Mouse (Mus musculus) ES-E14 (cell line): Measurements from ENCODE around the gene Aes.

ENCODE experiments used
- CHD2 ChIP-seq: IDR thresholded peaks from 2 replicates; pipeline ENCODE4 v1.6.1; 2014; ENCODE audit warnings: mild to moderate bottlenecking, low read depth, low read length, inconsistent platforms
- HCFC1 ChIP-seq: IDR thresholded peaks from 2 replicates; pipeline ENCODE4 v1.6.1; 2012; ENCODE audit warnings: low read length, inconsistent platforms, borderline replicate concordance; ENCODE audit not compliant: insufficient read depth
- MAFK ChIP-seq: IDR thresholded peaks from 2 replicates; pipeline ENCODE4 v1.6.1; 2014; ENCODE audit warnings: mild to moderate bottlenecking, low read depth, low read length, inconsistent platforms; ENCODE audit not compliant: insufficient read depth
- ZC3H11A ChIP-seq: IDR thresholded peaks from 2 replicates; pipeline ENCODE4 v1.6.1; 2012; ENCODE audit warnings: low read depth, mild to moderate bottlenecking, inconsistent platforms, low read length, borderline replicate concordance
- ZNF384 ChIP-seq: IDR thresholded peaks from 2 replicates; pipeline ENCODE4 v1.6.1; 2012; ENCODE audit warnings: low read depth, low read length, inconsistent platforms

DNA sequence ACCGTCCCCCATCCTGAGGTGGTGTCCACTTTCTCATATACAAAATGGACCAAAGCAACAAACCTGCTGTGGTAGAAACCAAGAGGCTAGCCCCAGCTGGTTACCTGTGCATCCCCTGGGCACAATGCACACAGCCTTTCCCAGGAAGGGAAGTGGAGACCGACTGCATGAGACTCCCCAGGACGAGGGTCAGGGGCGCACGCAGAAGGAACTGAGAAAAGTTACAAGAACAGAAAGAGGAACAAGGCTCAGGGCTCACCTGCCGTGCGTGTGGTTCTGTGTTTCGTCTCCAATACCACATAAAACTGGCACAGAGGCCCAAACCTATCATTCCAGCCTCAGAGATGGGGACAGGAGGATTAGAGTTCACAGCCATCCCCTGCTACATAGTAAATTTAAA lies 42.1 kb upstream of the Aes start:
- TF ChIP-seq MAFK, result no peak
- no peak for TF ChIP-seq ZC3H11A
- no peak for TF ChIP-seq CHD2
- TF ChIP-seq ZNF384, result no peak
- no peak for TF ChIP-seq HCFC1
